Mouse (Mus musculus) testis, adult 2 months (tissue): ENCODE results near the gene Smg6.

Experiments
- CTCF ChIP-seq: fragments of 200-500 bp; IDR thresholded peaks from 2 replicates; pipeline ENCODE4 v1.5.1; 2012; ENCODE audit warnings: low read depth, mild to moderate bottlenecking, inconsistent platforms, low read length, moderate library complexity; ENCODE audit not compliant: control insufficient read depth, insufficient read depth, insufficient replicate concordance
- POLR2A ChIP-seq: fragments of 200-500 bp; IDR thresholded peaks from 2 replicates; pipeline ENCODE4 v1.6.1; 2012; ENCODE audit warnings: low read depth, mild to moderate bottlenecking, inconsistent platforms, low read length, moderate library complexity; ENCODE audit not compliant: control insufficient read depth

GRCm38 (mm10) chr11:75196131-75196530 lies 270.5 kb downstream of the Smg6 start:
- TF ChIP-seq POLR2A = no peak
- TF ChIP-seq CTCF = no peak
